Mouse (Mus musculus) bone marrow macrophage, adult 2 months (primary cell): ENCODE measurements around the gene Nepro.

Experiments used
- CTCF ChIP-seq: IDR thresholded peaks from 2 replicates; pipeline ENCODE4 v1.5.1; 2012; ENCODE audit warnings: low read depth, mild to moderate bottlenecking, low read length, moderate library complexity
- POLR2A ChIP-seq: IDR thresholded peaks from 2 replicates; pipeline ENCODE4 v1.6.1; 2012; ENCODE audit warnings: mild to moderate bottlenecking, low read depth, low read length, borderline replicate concordance

DNA sequence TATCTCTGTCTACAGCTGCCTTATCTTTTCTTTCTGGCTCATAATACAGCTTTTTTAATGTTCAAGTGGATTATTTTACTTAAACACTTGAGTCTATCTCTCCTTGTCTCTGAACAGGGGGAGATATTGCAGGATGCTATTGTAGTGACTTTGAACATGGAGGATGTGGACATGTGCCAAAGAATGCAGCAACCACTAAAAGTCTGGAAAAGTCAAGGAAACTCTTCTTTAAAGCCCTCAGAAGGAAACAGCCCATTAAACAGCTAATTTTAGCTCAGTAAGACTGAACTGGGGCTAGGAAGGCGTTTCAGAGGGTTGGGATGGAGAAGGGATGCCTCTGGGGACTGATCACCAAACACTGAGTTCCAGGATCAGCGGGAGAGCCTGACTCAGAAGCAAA is 1.4 kb upstream of the Nepro start:
- TF ChIP-seq CTCF: no peak
- TF ChIP-seq POLR2A: no peak
